Mouse (Mus musculus): ENCODE measurements around the gene Gm3149. TPM values are rescaled to one million over a fixed set of nuclear protein-coding genes. Genes with fewer than 3 reads are reported as not detected.
"Not testable (repeated sequence)": the region's sequence is repeated elsewhere in the genome, so short reads cannot be mapped to it uniquely, and the experiment has no call there.

The Gm3149 gene
- total RNA-seq (2021) = not detected
- long read RNA-seq, experiment 1 = 0 reads
- long read RNA-seq, experiment 2 = 0 reads

DNA sequence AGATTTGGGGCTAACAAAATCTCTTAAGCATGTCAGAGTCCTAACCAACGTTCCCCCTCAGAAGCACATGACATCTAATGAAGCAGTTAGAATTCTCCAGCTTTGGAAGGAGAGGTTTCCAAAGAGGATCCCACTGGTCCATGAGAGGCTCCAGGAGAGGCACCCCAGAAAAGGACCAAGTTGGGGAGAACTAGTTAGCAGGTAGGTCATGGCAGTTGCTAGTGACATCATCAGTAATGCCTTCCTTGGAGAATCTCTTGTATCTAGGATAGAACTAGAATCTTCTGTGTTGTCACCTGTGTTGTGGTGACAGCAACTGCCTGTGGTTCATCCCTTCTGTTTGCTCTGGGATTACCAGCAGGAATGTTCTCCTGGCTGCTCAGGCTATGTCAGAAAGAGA lies at the start of gene Gm3149:
Gene Gm3149 (plus strand): TSS at position 301 of the 400 bp plus-strand sequence.
- intact Hi-C loops (cut with DNase I) = not testable (repeated sequence)

GRCm38 (mm10) chr14:4269238-4269950 lies 47.7 kb upstream of the Gm3149 start:
- intact Hi-C loops (cut with DNase I); DNase-seq: not testable (repeated sequence)

More for the DNA sequence above, at the start of gene Gm3149:
- not testable (repeated sequence) for DNase-seq

DNA sequence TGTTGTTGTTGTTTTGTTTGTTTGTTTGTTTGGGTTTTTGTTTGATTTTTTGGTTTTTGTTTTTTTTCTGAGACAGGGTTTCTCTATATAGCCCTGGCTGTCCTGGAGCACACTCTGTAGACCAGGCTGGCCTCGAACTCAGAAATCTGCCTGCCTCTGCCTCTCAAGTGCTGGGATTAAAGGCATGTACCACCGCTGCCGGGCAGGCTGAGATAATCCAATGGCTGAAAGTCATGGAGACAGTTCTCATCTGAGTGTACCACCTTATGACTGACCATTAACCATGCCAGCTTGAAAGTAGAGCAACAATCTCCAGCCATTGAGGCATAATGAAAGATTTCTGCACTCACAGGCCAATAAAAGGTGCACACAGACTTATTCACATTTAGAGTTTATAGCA lies 37.3 kb upstream of the Gm3149 start:
- intact Hi-C loops (cut with DNase I) = not testable (repeated sequence)

DNA sequence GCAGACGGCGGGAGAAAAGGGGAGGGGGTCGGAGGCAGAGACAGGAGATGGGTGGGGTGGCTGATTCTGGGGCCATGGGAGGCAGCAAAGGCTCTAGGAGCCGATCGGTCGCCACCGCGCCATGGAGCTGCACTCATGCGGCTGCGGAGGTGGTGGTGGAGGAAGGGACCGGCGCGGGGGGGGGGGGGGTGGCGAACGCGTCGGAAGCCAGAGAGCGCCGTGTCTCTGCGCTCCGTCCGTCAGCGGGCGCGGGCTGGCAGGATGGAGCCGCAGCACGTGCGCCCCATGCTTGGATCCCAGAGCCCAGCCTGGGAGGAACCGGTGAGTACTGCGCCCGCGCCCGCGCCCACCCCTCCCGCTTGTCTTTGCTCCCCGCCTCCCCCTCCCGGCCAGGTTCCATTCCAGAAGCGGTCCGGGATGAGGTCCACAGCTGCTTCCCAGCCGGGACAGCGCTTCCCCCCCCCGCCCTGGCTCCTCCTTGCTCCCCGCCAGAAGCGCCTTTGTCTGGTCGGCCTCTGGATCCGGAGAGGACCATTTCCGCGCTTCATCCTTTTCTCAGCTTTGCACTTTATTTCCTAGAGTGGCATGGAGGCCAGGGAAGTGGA lies 17.5 kb downstream of the Gm3149 start, which contains the start of gene 2610042L04Rik:
Gene 2610042L04Rik (plus strand): TSS at position 288 of the 605 bp plus-strand sequence.
- DNase-seq; intact Hi-C loops (cut with DNase I): not testable (repeated sequence)

More for the DNA sequence above, 37.3 kb upstream of the Gm3149 start:
- DNase-seq = not testable (repeated sequence)

GRCm38 (mm10) chr14:4335506-4335905 lies 18.4 kb downstream of the Gm3149 start:
- DNase-seq; intact Hi-C loops (cut with DNase I): not testable (repeated sequence)

DNA sequence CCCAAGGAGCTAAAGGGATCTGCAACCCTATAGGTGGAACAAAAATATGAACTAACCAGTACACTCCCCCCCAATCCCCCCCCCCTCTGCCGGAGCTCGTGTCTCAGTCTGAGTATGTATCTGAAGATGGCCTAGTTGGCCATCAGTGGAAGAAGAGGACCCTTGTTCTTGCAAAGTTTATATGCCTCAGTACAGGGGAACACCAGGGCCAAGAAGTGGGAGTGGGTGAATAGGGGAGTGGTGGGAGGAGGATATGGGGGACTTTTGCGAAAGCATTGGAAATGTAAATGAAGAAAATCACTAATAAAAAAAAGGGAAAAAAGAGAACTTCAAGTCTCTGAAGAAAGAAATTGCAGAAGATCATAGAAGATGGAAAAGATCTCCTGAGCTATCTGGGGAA lies 51.9 kb downstream of the Gm3149 start:
- intact Hi-C loops (cut with DNase I); DNase-seq: not testable (repeated sequence)

GRCm38 (mm10) chr14:4369691-4370090 lies 52.6 kb downstream of the Gm3149 start:
- intact Hi-C loops (cut with DNase I) = not testable (repeated sequence)

More at GRCm38 (mm10) chr14:4369691-4370090, 52.6 kb downstream of the Gm3149 start:
- DNase-seq = not testable (repeated sequence)

Other genes with a start within 250 kb of the Gm3149 start
- gene Gm3115, start 233.2 kb upstream of the Gm3149 start, total RNA-seq (2021) = not detected
- under 1 TPM in 1 of 2 experiments, not detected in 1; 0.15 TPM for gene Gm8108, start 206.8 kb upstream of the Gm3149 start, total RNA-seq (2021)
- not detected for gene Gm3127, start 152.3 kb upstream of the Gm3149 start, total RNA-seq (2021)
- gene Gm2974, start 134.7 kb upstream of the Gm3149 start, total RNA-seq (2021) = not detected
- gene Gm3138, start 67.7 kb upstream of the Gm3149 start, total RNA-seq (2021) = not detected
- gene 2610042L04Rik, start 17.5 kb downstream of the Gm3149 start, total RNA-seq (2021) = under 1 TPM in 1 of 2 experiments, not detected in 1; 0.31 TPM
- gene Gm3159, start 80.2 kb downstream of the Gm3149 start, total RNA-seq (2021) = not detected
- under 1 TPM in 1 of 2 experiments, not detected in 1; 0.26 TPM for gene Gm3164, start 98.2 kb downstream of the Gm3149 start, total RNA-seq (2021)
- not detected for gene Gm3173, start 113.7 kb downstream of the Gm3149 start, total RNA-seq (2021)
- not detected for gene Gm3182, start 164.5 kb downstream of the Gm3149 start, total RNA-seq (2021)
- gene Gm3047, start 238.1 kb downstream of the Gm3149 start, total RNA-seq (2021) = not detected

Data from gastrocnemius, postnatal 36 days (tissue).